Mouse (Mus musculus) right cerebral cortex, postnatal 14 days (tissue): ENCODE results near the gene Ppp1r10.

Experiments used
- DNase-seq: peaks from one replicate; pipeline ENCODE4 v3.0.0; 2022

Ppp1r10 gene

GRCm38 (mm10) chr17:35903343-35903991 lies 12.8 kb upstream of the Ppp1r10 start:
- no peak for DNase-seq

GRCm38 (mm10) chr17:35903992-35904355 lies 12.3 kb upstream of the Ppp1r10 start:
- DNase-seq, result no peak

- DNase-seq, result no peak
These were observed 10.6 kb upstream of the Ppp1r10 start for GRCm38 (mm10) chr17:35905587-35905986.

- no peak for DNase-seq
These were observed 8.6 kb upstream of the Ppp1r10 start for GRCm38 (mm10) chr17:35907609-35908008.

- no peak for DNase-seq
These were observed 6.9 kb upstream of the Ppp1r10 start for GRCm38 (mm10) chr17:35909186-35909918.

- DNase-seq, result peak; percentile 96
These were observed 6.3 kb upstream of the Ppp1r10 start, which contains the start of gene Atat1 for GRCm38 (mm10) chr17:35909919-35910369. TSS of gene Atat1 (minus strand) at chr17:35910075.

GRCm38 (mm10) chr17:35914975-35915374 lies 1.3 kb upstream of the Ppp1r10 start:
- no peak for DNase-seq

- DNase-seq, result no peak
These were observed 517 bp upstream of the Ppp1r10 start for GRCm38 (mm10) chr17:35915538-35916296.

- no peak for DNase-seq
These were observed 869 bp downstream of the Ppp1r10 start for GRCm38 (mm10) chr17:35917143-35917462.

GRCm38 (mm10) chr17:35917463-35918251 lies 1.4 kb downstream of the Ppp1r10 start:
- DNase-seq, result no peak

GRCm38 (mm10) chr17:35918276-35919059 lies 2.2 kb downstream of the Ppp1r10 start:
- no peak for DNase-seq

- DNase-seq, result peak; percentile 90
These were observed 3.0 kb downstream of the Ppp1r10 start for GRCm38 (mm10) chr17:35919060-35919715.

GRCm38 (mm10) chr17:35919864-35920301 lies 3.6 kb downstream of the Ppp1r10 start:
- DNase-seq, result no peak

GRCm38 (mm10) chr17:35920384-35920783 lies 4.2 kb downstream of the Ppp1r10 start:
- no peak for DNase-seq

- DNase-seq, result no peak
These were observed 4.8 kb downstream of the Ppp1r10 start for GRCm38 (mm10) chr17:35920862-35921562.

- DNase-seq, result no peak
These were observed 5.5 kb downstream of the Ppp1r10 start for GRCm38 (mm10) chr17:35921710-35922109.

GRCm38 (mm10) chr17:35922566-35922965 lies 6.3 kb downstream of the Ppp1r10 start:
- no peak for DNase-seq

- no peak for DNase-seq
These were observed 7.0 kb downstream of the Ppp1r10 start for GRCm38 (mm10) chr17:35923281-35923680.

GRCm38 (mm10) chr17:35927471-35927870 lies 11.2 kb downstream of the Ppp1r10 start:
- no peak for DNase-seq

- DNase-seq, result no peak
These were observed 13.3 kb downstream of the Ppp1r10 start for GRCm38 (mm10) chr17:35929534-35929933.

- no peak for DNase-seq
These were observed 14.4 kb downstream of the Ppp1r10 start for GRCm38 (mm10) chr17:35930627-35931026.
